Mouse (Mus musculus) lung, embryonic 14.5 days (tissue): ENCODE measurements around the gene Spon1. TPM values are rescaled to one million over a fixed set of nuclear protein-coding genes. Genes with fewer than 3 reads are reported as not detected.

ENCODE experiments used
- ATAC-seq: fragments of 200-750 bp; cut with Nextera tagmentation; 2 replicates; pipeline ENCODE4 v1.8.0; 2017; ENCODE audit warnings: mild to moderate bottlenecking, moderate TSS enrichment, moderate library complexity; ENCODE audit not compliant: insufficient read depth
- DNase-seq: peaks from one replicate; pipeline ENCODE4 v3.0.0-alpha.2; 2015
- H3K27ac ChIP-seq: fragments of 300-500 bp; sonication (generic); 2 replicates; pipeline ENCODE4 v1.5.1; 2014; ENCODE audit warnings: low read depth, mild to moderate bottlenecking, moderate library complexity
- H3K27me3 ChIP-seq: fragments of 300-500 bp; sonication (generic); 2 replicates; pipeline ENCODE4 v1.6.1; 2014; ENCODE audit warnings: low read length, control low read depth; ENCODE audit not compliant: insufficient read depth
- H3K36me3 ChIP-seq: fragments of 300-500 bp; sonication (generic); 2 replicates; pipeline ENCODE4 v1.6.1; 2014; ENCODE audit warnings: control low read depth; ENCODE audit not compliant: insufficient read depth
- H3K4me1 ChIP-seq: fragments of 300-500 bp; sonication (generic); 2 replicates; pipeline ENCODE4 v1.6.1; 2014; ENCODE audit warnings: antibody characterized with exemption, control low read depth; ENCODE audit not compliant: insufficient read depth
- H3K4me2 ChIP-seq: fragments of 300-500 bp; sonication (generic); 2 replicates; pipeline ENCODE4 v1.6.1; 2014; ENCODE audit warnings: mild to moderate bottlenecking
- H3K4me3 ChIP-seq: fragments of 300-500 bp; sonication (generic); 2 replicates; pipeline ENCODE4 v1.5.1; 2014; ENCODE audit warnings: low read depth, low read length
- H3K9ac ChIP-seq: fragments of 300-500 bp; sonication (generic); 2 replicates; pipeline ENCODE4 v1.6.1; 2014
- H3K9me3 ChIP-seq: fragments of 300-500 bp; sonication (generic); 2 replicates; pipeline ENCODE4 v1.6.1; 2016; ENCODE audit warnings: low read depth, low read length, control low read depth
- CTCF ChIP-seq: IDR thresholded peaks from 2 replicates; pipeline ENCODE4 v1.5.1; 2016; ENCODE audit warnings: antibody characterized with exemption, low read depth
- WGBS: fragments of 180-500 bp; shearing (Covaris S2); extraction: QIAGEN DNeasy Blood & Tissue Kit; methylation state at CpG from one replicate; pipeline ENCODE4 v1.1.7; 2014; 5-methylcytosine and 5-hydroxymethylcytosine counted together
- polyA plus RNA-seq: library from polyadenylated mRNA; unstranded; fragments of >200 nt; fragmentation: Nextera tagmentation; extraction: Ambion mirVana; gene quantifications from 2 replicates; pipeline ENCODE4 v1.2.1, GENCODE M21; 2014

Spon1 gene
- polyA plus RNA-seq, 1 experiment from 2014 or later: 2.5 TPM

GRCm38 (mm10) chr7:114069726-114070457, 304.1 kb downstream of the Spon1 start:
- Histone ChIP-seq H3K4me3 (no peak overlapping the region), H3K4me2 (no peak overlapping the region), H3K4me1 (peaks cover 28% of the 10 kb centered on the region), H3K36me3 (no peaks in the 10 kb centered on the region), H3K9ac (no peak overlapping the region), H3K27me3 (no peaks in the 10 kb centered on the region), H3K9me3 (no peaks in the 10 kb centered on the region), H3K27ac (no peak overlapping the region)
- 74% methylated on average over 11 of the region's 11 CpGs for WGBS
- no peak for TF ChIP-seq CTCF
- ATAC-seq (no peak), DNase-seq (no peak)

- TF ChIP-seq CTCF: no peak
- no peak for ATAC-seq
- peaks cover 25% of the 10 kb centered on the region; the same call in 1 of the 2 replicates for H3K4me1 ChIP-seq
- H3K9ac ChIP-seq: no peak overlapping the region
- no peaks in the 10 kb centered on the region for H3K36me3 ChIP-seq
- WGBS: 74% methylated on average over 3 of the region's 3 CpGs
- no peaks in the 10 kb centered on the region for H3K9me3 ChIP-seq
- H3K4me3 ChIP-seq: no peak overlapping the region
- no peak for DNase-seq
- no peak overlapping the region for H3K27ac ChIP-seq
- no peaks in the 10 kb centered on the region for H3K27me3 ChIP-seq
- H3K4me2 ChIP-seq: no peak overlapping the region
These were observed 304.7 kb downstream of the Spon1 start for GRCm38 (mm10) chr7:114070458-114070840.

GRCm38 (mm10) chr7:114071395-114071794, 305.6 kb downstream of the Spon1 start:
- no peak for TF ChIP-seq CTCF
- no peaks in the 10 kb centered on the region for H3K27me3 ChIP-seq
- H3K9ac ChIP-seq: no peak overlapping the region
- no peak overlapping the region for H3K27ac ChIP-seq
- no peaks in the 10 kb centered on the region for H3K9me3 ChIP-seq
- WGBS: 65% methylated on average over 5 of the region's 5 CpGs
- H3K36me3 ChIP-seq: no peaks in the 10 kb centered on the region
- ATAC-seq (no peak), DNase-seq (no peak)
- no peak overlapping the region for H3K4me2 ChIP-seq
- H3K4me3 ChIP-seq: no peak overlapping the region
- peaks cover 17% of the 10 kb centered on the region; the same call in 1 of the 2 replicates for H3K4me1 ChIP-seq

GRCm38 (mm10) chr7:114071851-114072616, 306.2 kb downstream of the Spon1 start:
- no peak overlapping the region for H3K9ac ChIP-seq
- H3K4me2 ChIP-seq: peak overlapping the region; percentile 34; the same call in 1 of the 2 replicates
- H3K27me3 ChIP-seq: no peaks in the 10 kb centered on the region
- no peaks in the 10 kb centered on the region for H3K36me3 ChIP-seq
- H3K9me3 ChIP-seq: no peaks in the 10 kb centered on the region
- DNase-seq (peak; percentile 52), ATAC-seq (peak; percentile 60)
- peaks cover 16% of the 10 kb centered on the region; the same call in 1 of the 2 replicates for H3K4me1 ChIP-seq
- 8% methylated on average over 13 of the region's 13 CpGs for WGBS
- no peak for TF ChIP-seq CTCF
- no peak overlapping the region for H3K4me3 ChIP-seq
- peak overlapping the region; percentile 21; the same call in 1 of the 2 replicates for H3K27ac ChIP-seq

GRCm38 (mm10) chr7:114074133-114074532, 308.3 kb downstream of the Spon1 start:
- H3K36me3 ChIP-seq: no peaks in the 10 kb centered on the region
- no peak for TF ChIP-seq CTCF
- H3K4me3 ChIP-seq: no peak overlapping the region
- no peaks in the 10 kb centered on the region for H3K27me3 ChIP-seq
- DNase-seq: no peak
- no peaks in the 10 kb centered on the region for H3K9me3 ChIP-seq
- no peak for ATAC-seq
- no peak overlapping the region for H3K4me2 ChIP-seq
- peaks cover 16% of the 10 kb centered on the region; the same call in 1 of the 2 replicates for H3K4me1 ChIP-seq
- WGBS: 69% methylated on average over 7 of the region's 7 CpGs
- no peak overlapping the region for H3K9ac ChIP-seq
- H3K27ac ChIP-seq: no peak overlapping the region

GRCm38 (mm10) chr7:114074595-114074994, 308.8 kb downstream of the Spon1 start:
- TF ChIP-seq CTCF: no peak
- Histone ChIP-seq H3K27ac (no peak overlapping the region), H3K4me2 (no peak overlapping the region), H3K36me3 (no peaks in the 10 kb centered on the region), H3K4me1 (peaks cover 16% of the 10 kb centered on the region; the same call in 1 of the 2 replicates), H3K9me3 (no peaks in the 10 kb centered on the region), H3K9ac (no peak overlapping the region), H3K27me3 (no peaks in the 10 kb centered on the region), H3K4me3 (no peak overlapping the region)
- ATAC-seq (no peak), DNase-seq (no peak)
- 79% methylated on average over 2 of the region's 2 CpGs for WGBS

GRCm38 (mm10) chr7:114079343-114079742, 313.5 kb downstream of the Spon1 start:
- no peaks in the 10 kb centered on the region for H3K27me3 ChIP-seq
- no peaks in the 10 kb centered on the region for H3K4me1 ChIP-seq
- H3K4me2 ChIP-seq: no peak overlapping the region
- WGBS: 92% methylated on average over 4 of the region's 4 CpGs
- ATAC-seq (no peak), DNase-seq (no peak)
- no peak overlapping the region for H3K9ac ChIP-seq
- no peak for TF ChIP-seq CTCF
- no peak overlapping the region for H3K4me3 ChIP-seq
- H3K9me3 ChIP-seq: no peaks in the 10 kb centered on the region
- H3K36me3 ChIP-seq: no peaks in the 10 kb centered on the region
- no peak overlapping the region for H3K27ac ChIP-seq
